Comparison of ENCODE assay signal across 10 mouse cellular contexts in genomic region chr7:84088971-84089370, GRCm38 (mm10). TPM values are rescaled to one million over a fixed set of nuclear protein-coding genes. Genes with fewer than 3 reads are reported as not detected.
DNase-seq lines count a peak whose midpoint lies in the region; ATAC-seq and TF ChIP-seq lines count a peak whose summit lies in the region.
"Had no signal": no experiment of that assay in that cellular context is flagged by ENCODE, and none has a peak within 500 bp of the region (broad histone marks: within the 10 kb centered on the region; RNA-seq: fewer than 3 reads in every experiment).

No protein-coding gene starts in this region.

- no peak for TF ChIP-seq POLR2A in liver, adult 2 months (IDR thresholded peaks at IDR 0.05; ENCODE audit: extremely low read depth, insufficient read depth, low read length)

- no peak overlapping the region for H3K4me2 ChIP-seq in midbrain, embryonic 15.5 days
- H3K4me2 ChIP-seq: heart, embryonic 15.5 days; stomach, embryonic 15.5 days had no signal

- H3K4me1 ChIP-seq in midbrain, embryonic 10.5 days: peaks cover 19% of the 10 kb centered on the region
- peaks cover 18% of the 10 kb centered on the region for H3K4me1 ChIP-seq in midbrain, embryonic 15.5 days
- H3K4me1 ChIP-seq in liver, adult 2 months (ENCODE audit: control insufficient read depth, insufficient read depth, low read length): peaks cover 3% of the 10 kb centered on the region; the same call in 1 of the 2 replicates

- H3K79me2 ChIP-seq in liver, adult 2 months (ENCODE audit: control insufficient read depth, insufficient read depth, low read length): no peaks in the 10 kb centered on the region

- H3K9me3 ChIP-seq in midbrain, embryonic 10.5 days (replicated peaks): no peaks in the 10 kb centered on the region
- H3K9me3 ChIP-seq in midbrain, embryonic 15.5 days: no peaks in the 10 kb centered on the region
- H3K9me3 ChIP-seq: heart, embryonic 15.5 days; stomach, embryonic 15.5 days had no signal

- no peak overlapping the region for H3K27ac ChIP-seq in midbrain, embryonic 10.5 days (replicated peaks)
- H3K27ac ChIP-seq in midbrain, embryonic 15.5 days: no peak overlapping the region
- H3K27ac ChIP-seq in liver, adult 2 months (replicated peaks; ENCODE audit: insufficient read depth, low read depth, low read length): no peak overlapping the region
- H3K27ac ChIP-seq: heart, embryonic 15.5 days; stomach, embryonic 15.5 days had no signal

- DNase-seq in midbrain, embryonic 10.5 days (ENCODE audit: low spot score): peak; percentile 50
- peak; percentile 71 for DNase-seq in adrenal gland, adult 2 months
- peak; percentile 52 for DNase-seq in embryo, embryonic 11.5 days (ENCODE audit: low read depth, low spot score)
- DNase-seq in hindlimb bud, embryonic 11.5 days (ENCODE audit: extremely low spot score, low read depth, low spot score): peak; percentile 37
- DNase-seq in liver, adult 2 months (ENCODE audit: extremely low read depth, low read depth, low spot score): peak; percentile 73
- peak; percentile 75 to 79 for DNase-seq in right cerebral cortex, adult 2 months (ENCODE audit: low spot score in 2 of 2)
- DNase-seq in urinary bladder, postnatal 25 days (ENCODE audit: low spot score): peak; percentile 74

- no peak overlapping the region for H3K4me3 ChIP-seq in midbrain, embryonic 10.5 days
- H3K4me3 ChIP-seq in midbrain, embryonic 15.5 days: no peak overlapping the region
- no peak overlapping the region for H3K4me3 ChIP-seq in liver, adult 2 months (ENCODE audit: insufficient read depth, low read depth, low read length)
- H3K4me3 ChIP-seq: heart, embryonic 15.5 days; stomach, embryonic 15.5 days had no signal

- H3K27me3 ChIP-seq in midbrain, embryonic 10.5 days (ENCODE audit: low read depth, poor library complexity, severe bottlenecking): peaks cover 46% of the 10 kb centered on the region
- H3K27me3 ChIP-seq in midbrain, embryonic 15.5 days (replicated peaks): peaks cover 20% of the 10 kb centered on the region
- peaks cover 10% of the 10 kb centered on the region; the same call in 1 of the 2 replicates for H3K27me3 ChIP-seq in liver, adult 2 months (ENCODE audit: control insufficient read depth, insufficient read depth, low read length)

- ATAC-seq in midbrain, embryonic 15.5 days (replicated peaks): no peak

- WGBS in midbrain, embryonic 10.5 days: 24% methylated on average over 4 of the region's 4 CpGs
- WGBS in midbrain, embryonic 15.5 days: 19% methylated on average over 4 of the region's 4 CpGs
- under 1% methylated on average over 4 of the region's 4 CpGs for WGBS in liver, adult 2 months

- H3K36me3 ChIP-seq in midbrain, embryonic 10.5 days: no peaks in the 10 kb centered on the region
- H3K36me3 ChIP-seq in midbrain, embryonic 15.5 days (replicated peaks): no peaks in the 10 kb centered on the region
- H3K36me3 ChIP-seq in liver, adult 2 months (ENCODE audit: control insufficient read depth, insufficient read depth, low read length): no peaks in the 10 kb centered on the region
- H3K36me3 ChIP-seq: heart, embryonic 15.5 days; stomach, embryonic 15.5 days had no signal

- TF ChIP-seq CTCF in liver, adult 2 months (IDR thresholded peaks at IDR 0.05; ENCODE audit: low read depth, low read length): peak; percentile 87

- no peak overlapping the region for H3K9ac ChIP-seq in midbrain, embryonic 15.5 days
- no peak overlapping the region for H3K9ac ChIP-seq in liver, adult 2 months (ENCODE audit: low read depth, low read length)
- H3K9ac ChIP-seq: heart, embryonic 15.5 days; stomach, embryonic 15.5 days had no signal

RNA-seq across cellular contexts. Expression of gene Cemip, which starts 2.7 kb away (rescaled TPM):
- polyA plus RNA-seq in midbrain, embryonic 10.5 days (2016; fragmentation: Nextera tagmentation; extraction: Ambion mirVana): 0.12 and 0.68 TPM in 2 replicates
- 0.50 and 0.61 TPM in 2 replicates for polyA plus RNA-seq in midbrain, embryonic 15.5 days (2015; fragmentation: Nextera tagmentation; extraction: Ambion mirVana)
- 1 to 10 TPM; 1.0 to 1.6 TPM for total RNA-seq in adrenal gland, adult 2 months (2021)
- polyA plus RNA-seq in adrenal gland, adult 2 months (2012; rRNA removed): 0.27 and 0.47 TPM in 2 replicates
- 0.07 TPM in 1 of 2 replicates, not detected in the other for total RNA-seq in liver, adult 2 months (2014; rRNA removed)
- polyA plus RNA-seq in liver, adult 2 months (2012; rRNA removed): not detected in 2 replicates
